Mouse (Mus musculus): ENCODE measurements around the gene Fggy. TPM values are rescaled to one million over a fixed set of nuclear protein-coding genes. Genes with fewer than 3 reads are reported as not detected.

The Fggy gene
- polyA plus RNA-seq, 1 experiment from 2014 or later = 9.1 TPM

DNA sequence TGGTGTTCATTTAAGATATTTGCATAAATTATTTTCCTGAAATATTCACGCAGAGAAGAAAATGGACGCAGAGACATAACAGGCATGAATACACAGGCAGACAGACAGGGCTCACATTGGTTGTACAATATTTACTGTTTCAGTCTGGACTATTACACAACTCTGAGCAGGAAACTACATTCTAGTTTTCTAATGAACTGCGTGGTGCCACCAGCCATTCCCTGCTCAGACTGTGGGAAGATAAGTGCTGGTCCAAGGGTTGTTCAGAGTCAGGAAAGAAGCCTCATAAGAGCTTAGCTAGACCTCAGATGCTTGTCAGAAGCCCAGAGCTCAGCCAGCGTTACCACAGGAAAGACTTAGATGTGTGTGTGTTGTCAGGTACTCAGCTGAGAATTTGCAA lies 270.9 kb downstream of the Fggy start:
- ATAC-seq (ENCODE audit: low FRiP score) = no peak
- WGBS = 94% methylated on average over 4 of the region's 4 CpGs

DNA sequence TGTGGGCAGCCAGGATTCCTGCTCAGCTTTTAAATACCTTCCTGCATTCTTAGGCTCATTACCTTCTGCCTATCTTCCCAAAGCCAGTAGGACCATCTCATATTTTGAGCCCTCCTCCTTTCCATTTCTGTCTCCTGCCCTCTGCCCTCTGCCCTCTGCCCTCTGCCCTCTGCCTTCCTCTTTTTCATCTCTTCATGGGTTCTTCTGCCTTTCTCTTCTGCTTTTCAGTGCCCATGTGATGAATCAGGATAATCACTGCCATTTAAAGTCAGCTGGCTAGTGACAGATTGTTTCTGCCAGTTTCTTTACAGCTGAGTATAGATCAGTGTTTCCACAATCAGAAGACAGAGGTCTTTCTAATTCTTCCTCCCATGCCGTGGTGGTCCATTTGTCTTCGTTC lies 273.0 kb downstream of the Fggy start:
- no peaks in the 10 kb centered on the region for H3K36me3 ChIP-seq
- no peak overlapping the region for H3K4me2 ChIP-seq
- no peak overlapping the region for H3K9ac ChIP-seq
- H3K4me3 ChIP-seq = no peak overlapping the region
- no peaks in the 10 kb centered on the region for H3K9me3 ChIP-seq
- no peak for ATAC-seq (ENCODE audit: low FRiP score)
- H3K4me1 ChIP-seq (replicated peaks) = no peaks in the 10 kb centered on the region
- WGBS = 21% methylated on average over 2 of the region's 2 CpGs
- no peaks in the 10 kb centered on the region for H3K27me3 ChIP-seq
- H3K27ac ChIP-seq = no peak overlapping the region

More for the DNA sequence above, 270.9 kb downstream of the Fggy start:
- H3K4me2 ChIP-seq = no peak overlapping the region
- H3K27ac ChIP-seq = no peak overlapping the region
- H3K4me3 ChIP-seq = no peak overlapping the region
- no peaks in the 10 kb centered on the region for H3K27me3 ChIP-seq
- no peaks in the 10 kb centered on the region for H3K4me1 ChIP-seq (replicated peaks)
- H3K9ac ChIP-seq = no peak overlapping the region
- no peaks in the 10 kb centered on the region for H3K36me3 ChIP-seq
- no peaks in the 10 kb centered on the region for H3K9me3 ChIP-seq

- WGBS = 57% methylated on average over 1 of the region's 1 CpGs
- ATAC-seq (ENCODE audit: low FRiP score) = no peak
- H3K27me3 ChIP-seq = no peaks in the 10 kb centered on the region
Measured at GRCm38 (mm10) chr4:95839860-95840259, 282.6 kb downstream of the Fggy start.

DNA sequence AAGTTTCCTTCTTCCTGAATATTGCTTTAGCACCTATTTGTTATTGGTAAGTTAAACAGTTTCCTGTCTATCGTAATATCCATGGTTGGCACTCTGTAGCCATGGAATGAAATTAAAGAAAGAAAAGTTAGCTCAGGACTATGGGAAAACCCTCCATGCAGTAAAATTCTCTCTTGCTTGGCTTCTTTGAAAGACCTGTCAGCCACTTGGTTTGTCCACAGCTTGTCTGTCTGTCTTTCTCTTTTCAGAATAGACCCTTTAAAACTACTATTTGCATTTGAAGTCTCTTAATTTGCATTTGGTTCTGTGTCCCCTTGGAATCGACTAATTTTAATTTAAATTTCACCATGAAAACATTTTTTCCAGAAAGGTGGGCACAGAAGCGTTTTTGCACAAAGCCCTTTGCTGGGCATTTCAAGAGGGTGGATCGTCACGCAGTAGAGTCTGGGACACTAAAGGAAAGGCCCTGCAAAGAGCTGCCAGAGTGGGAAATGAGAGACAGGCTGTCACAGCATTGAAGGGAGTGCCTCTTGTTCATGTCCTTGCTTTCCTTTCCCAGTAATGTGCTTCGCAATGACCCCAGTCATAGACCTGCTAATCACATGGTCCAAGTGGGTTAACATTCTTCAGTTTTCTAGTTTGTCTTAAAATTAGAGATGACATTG lies 283.2 kb downstream of the Fggy start:
- no peaks in the 10 kb centered on the region for H3K9me3 ChIP-seq
- ATAC-seq (ENCODE audit: low FRiP score) = no peak
- H3K9ac ChIP-seq = no peak overlapping the region
- no peak overlapping the region for H3K27ac ChIP-seq
- no peaks in the 10 kb centered on the region for H3K27me3 ChIP-seq
- H3K4me2 ChIP-seq = no peak overlapping the region
- H3K4me3 ChIP-seq = no peak overlapping the region
- 53% methylated on average over 6 of the region's 6 CpGs for WGBS
- H3K4me1 ChIP-seq (replicated peaks) = peaks cover 6% of the 10 kb centered on the region; the same call in 1 of the 2 replicates
- no peaks in the 10 kb centered on the region for H3K36me3 ChIP-seq

More at GRCm38 (mm10) chr4:95839860-95840259, 282.6 kb downstream of the Fggy start:
- Histone ChIP-seq H3K4me2 (no peak overlapping the region), H3K4me3 (no peak overlapping the region), H3K9me3 (no peaks in the 10 kb centered on the region), H3K27ac (no peak overlapping the region), H3K9ac (no peak overlapping the region), H3K36me3 (no peaks in the 10 kb centered on the region), H3K4me1 (replicated peaks) (peaks cover 6% of the 10 kb centered on the region; the same call in 1 of the 2 replicates)

DNA sequence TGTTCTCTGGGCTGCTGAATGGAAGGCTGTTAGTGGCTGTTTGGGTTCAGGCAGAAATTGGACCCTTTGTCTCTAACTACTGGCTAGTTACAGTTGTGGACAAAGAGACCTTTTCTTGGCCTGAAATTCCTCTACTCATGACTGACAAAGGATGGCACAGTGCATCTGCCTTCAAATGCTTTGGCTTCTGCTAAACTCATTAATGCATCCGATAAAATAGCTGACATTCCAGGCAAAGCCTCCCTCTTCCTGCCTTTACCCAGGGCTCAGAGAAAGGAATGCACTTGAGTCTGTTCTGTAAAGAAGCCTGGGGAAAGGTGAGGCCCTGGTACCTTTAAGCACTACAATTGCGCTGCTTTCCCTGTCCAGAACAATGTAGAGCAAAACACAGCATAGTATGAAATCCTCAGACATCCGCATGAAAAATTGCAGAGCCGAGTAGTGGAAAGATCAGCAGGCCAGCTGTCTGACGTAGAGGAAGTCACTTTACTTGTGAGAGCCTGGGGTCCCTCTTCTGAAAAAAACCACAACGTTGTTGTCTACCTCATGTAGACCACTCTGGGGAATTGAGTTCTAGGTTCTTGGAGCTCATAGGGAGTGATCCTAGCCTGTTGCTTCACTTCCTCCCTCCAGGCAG lies 288.8 kb downstream of the Fggy start:
- Histone ChIP-seq H3K4me1 (replicated peaks) (0 out of 2 replicates have a peak, but pooled peaks cover 7% of the 10 kb centered on the region), H3K27ac (no peak overlapping the region), H3K27me3 (no peaks in the 10 kb centered on the region), H3K9ac (no peak overlapping the region), H3K4me3 (no peak overlapping the region), H3K9me3 (no peaks in the 10 kb centered on the region), H3K4me2 (no peak overlapping the region), H3K36me3 (no peaks in the 10 kb centered on the region)
- ATAC-seq (ENCODE audit: low FRiP score) = no peak
- WGBS = 53% methylated on average over 6 of the region's 6 CpGs

DNA sequence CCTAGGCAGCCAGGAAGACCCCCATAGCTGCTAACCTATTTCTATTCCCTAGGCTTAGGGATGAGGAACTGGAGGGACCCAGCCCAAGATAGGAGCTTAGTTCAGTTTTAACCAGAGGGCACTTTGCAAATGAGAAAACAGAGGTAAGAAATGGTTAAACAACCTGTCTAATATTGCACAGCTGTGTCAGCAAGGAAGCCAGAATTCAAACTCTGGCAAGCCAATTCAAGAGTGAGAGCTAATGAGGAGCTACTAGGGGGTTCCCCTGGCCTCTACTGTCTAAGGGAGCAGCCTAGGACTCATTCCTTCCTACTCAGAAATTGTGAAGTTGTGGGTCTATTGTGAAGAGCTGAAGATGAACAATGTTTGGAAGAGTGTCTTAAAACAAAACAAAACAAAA lies 289.9 kb downstream of the Fggy start:
- H3K9me3 ChIP-seq = no peaks in the 10 kb centered on the region
- H3K27ac ChIP-seq = no peak overlapping the region
- H3K9ac ChIP-seq = no peak overlapping the region
- no peak overlapping the region for H3K4me3 ChIP-seq
- H3K4me1 ChIP-seq (replicated peaks) = 0 out of 2 replicates have a peak, but pooled peaks cover 7% of the 10 kb centered on the region
- no peaks in the 10 kb centered on the region for H3K36me3 ChIP-seq
- no peaks in the 10 kb centered on the region for H3K27me3 ChIP-seq
- H3K4me2 ChIP-seq = no peak overlapping the region
- no peak for ATAC-seq (ENCODE audit: low FRiP score)

DNA sequence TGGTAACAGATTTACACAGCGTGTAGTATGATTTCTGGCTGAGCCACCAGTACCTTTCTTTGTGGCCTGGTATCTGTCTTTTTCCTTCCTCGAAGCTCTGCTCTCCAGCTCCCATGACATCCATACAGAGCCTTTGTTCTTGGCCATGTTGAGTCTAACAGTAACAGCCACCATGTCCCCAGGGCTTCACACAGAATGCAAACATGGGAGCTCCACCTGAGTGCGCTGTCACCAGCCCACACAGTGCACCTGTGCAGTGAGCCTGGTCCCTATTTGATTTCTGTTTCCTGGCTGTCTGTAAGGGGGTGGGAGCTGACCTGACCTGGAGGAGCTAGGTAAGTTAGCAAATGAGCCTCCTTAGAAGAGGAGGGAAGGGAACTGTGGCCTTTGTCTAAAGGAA lies 290.4 kb downstream of the Fggy start:
- Histone ChIP-seq H3K27ac (no peak overlapping the region), H3K4me1 (replicated peaks) (0 out of 2 replicates have a peak, but pooled peaks cover 7% of the 10 kb centered on the region), H3K4me3 (no peak overlapping the region), H3K9me3 (no peaks in the 10 kb centered on the region), H3K36me3 (no peaks in the 10 kb centered on the region), H3K9ac (no peak overlapping the region), H3K27me3 (no peaks in the 10 kb centered on the region), H3K4me2 (no peak overlapping the region)
- ATAC-seq (ENCODE audit: low FRiP score) = no peak
- WGBS = 85% methylated on average over 3 of the region's 3 CpGs

- WGBS = 88% methylated on average over 5 of the region's 5 CpGs
- Histone ChIP-seq H3K27me3 (no peaks in the 10 kb centered on the region), H3K9ac (no peak overlapping the region), H3K27ac (no peak overlapping the region), H3K36me3 (no peaks in the 10 kb centered on the region), H3K4me3 (no peak overlapping the region), H3K4me2 (no peak overlapping the region), H3K4me1 (replicated peaks) (0 out of 2 replicates have a peak, but pooled peaks cover 7% of the 10 kb centered on the region), H3K9me3 (no peaks in the 10 kb centered on the region)
- no peak for ATAC-seq (ENCODE audit: low FRiP score)
Measured at GRCm38 (mm10) chr4:95849497-95849896, 292.2 kb downstream of the Fggy start.

DNA sequence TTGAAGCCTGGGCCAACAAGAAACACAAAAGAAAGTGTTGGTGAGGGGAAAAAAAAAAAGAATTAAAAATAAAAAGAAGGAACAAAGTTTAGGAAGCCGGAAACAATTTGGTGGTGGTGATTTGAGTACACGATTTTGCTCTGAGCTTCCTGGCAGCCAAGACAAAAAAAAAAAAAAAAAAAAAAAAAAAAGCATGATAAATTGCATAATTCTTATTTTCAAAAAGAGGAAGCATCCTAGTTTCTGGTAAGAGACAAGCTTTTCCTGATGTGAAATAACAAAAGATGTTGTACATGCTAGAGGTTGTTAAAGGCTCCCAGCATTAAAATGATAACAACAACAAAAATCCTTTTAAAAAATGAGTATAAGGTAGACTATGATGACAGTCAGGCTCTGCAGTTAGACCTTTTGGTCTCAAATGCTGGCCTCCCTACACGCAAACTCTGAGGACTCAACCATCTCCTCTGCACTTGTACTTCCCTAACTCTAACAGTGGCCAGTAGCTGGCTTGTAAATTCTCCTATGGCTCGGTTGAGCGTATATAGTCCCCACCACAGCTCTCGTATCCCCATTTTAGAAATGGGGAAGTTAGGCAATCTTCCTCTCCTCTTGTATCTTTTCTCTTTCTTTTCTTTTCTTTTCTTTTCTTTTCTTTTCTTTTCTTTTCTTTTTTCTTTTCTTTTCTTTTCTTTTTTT lies 292.9 kb downstream of the Fggy start:
- Histone ChIP-seq H3K4me1 (replicated peaks) (0 out of 2 replicates have a peak, but pooled peaks cover 7% of the 10 kb centered on the region), H3K27me3 (no peaks in the 10 kb centered on the region), H3K27ac (no peak overlapping the region), H3K36me3 (no peaks in the 10 kb centered on the region), H3K4me2 (no peak overlapping the region), H3K9me3 (no peaks in the 10 kb centered on the region), H3K9ac (no peak overlapping the region), H3K4me3 (no peak overlapping the region)
- 88% methylated on average over 6 of the region's 6 CpGs for WGBS
- ATAC-seq (ENCODE audit: low FRiP score) = no peak

DNA sequence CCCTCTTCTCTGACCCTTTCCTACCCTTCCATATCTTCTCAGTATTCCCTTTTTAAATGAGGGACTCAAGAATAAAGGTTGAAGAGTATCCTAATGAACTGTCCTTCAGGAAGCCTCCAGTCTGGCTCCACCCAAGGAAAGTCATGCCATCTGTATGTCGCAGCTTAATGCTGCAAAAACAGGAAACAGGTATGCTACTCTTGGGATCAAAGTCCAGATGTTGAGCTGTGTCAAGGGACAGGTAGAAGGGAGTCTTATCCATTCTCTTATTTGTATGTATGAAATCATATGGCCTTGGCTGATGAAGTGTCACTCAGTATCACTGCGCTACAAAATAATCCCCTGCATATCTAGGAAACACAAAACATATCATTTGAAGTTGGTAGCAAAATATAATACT lies 294.9 kb downstream of the Fggy start:
- no peaks in the 10 kb centered on the region for H3K9me3 ChIP-seq
- WGBS = 94% methylated on average over 2 of the region's 2 CpGs
- H3K27ac ChIP-seq = no peak overlapping the region
- no peaks in the 10 kb centered on the region for H3K36me3 ChIP-seq
- ATAC-seq (ENCODE audit: low FRiP score) = no peak
- H3K27me3 ChIP-seq = no peaks in the 10 kb centered on the region
- no peak overlapping the region for H3K9ac ChIP-seq
- no peak overlapping the region for H3K4me3 ChIP-seq
- no peak overlapping the region for H3K4me2 ChIP-seq
- H3K4me1 ChIP-seq (replicated peaks) = no peaks in the 10 kb centered on the region

GRCm38 (mm10) chr4:95856008-95856407 lies 298.7 kb downstream of the Fggy start:
- Histone ChIP-seq H3K9me3 (no peaks in the 10 kb centered on the region), H3K27me3 (no peaks in the 10 kb centered on the region), H3K4me2 (no peak overlapping the region), H3K4me3 (no peak overlapping the region), H3K9ac (no peak overlapping the region), H3K4me1 (replicated peaks) (no peaks in the 10 kb centered on the region), H3K27ac (no peak overlapping the region), H3K36me3 (no peaks in the 10 kb centered on the region)
- ATAC-seq (ENCODE audit: low FRiP score) = no peak
- 83% methylated on average over 2 of the region's 2 CpGs for WGBS

- no peak for ATAC-seq (ENCODE audit: low FRiP score)
- H3K4me2 ChIP-seq = no peak overlapping the region
- peaks cover 8% of the 10 kb centered on the region; the same call in 1 of the 2 replicates for H3K4me1 ChIP-seq (replicated peaks)
- no peak overlapping the region for H3K27ac ChIP-seq
- no peak overlapping the region for H3K4me3 ChIP-seq
- H3K36me3 ChIP-seq = no peaks in the 10 kb centered on the region
- no peaks in the 10 kb centered on the region for H3K9me3 ChIP-seq
- H3K9ac ChIP-seq = no peak overlapping the region
- H3K27me3 ChIP-seq = no peaks in the 10 kb centered on the region
- WGBS = 58% methylated on average over 3 of the region's 3 CpGs
Measured at GRCm38 (mm10) chr4:95860601-95861000, 303.3 kb downstream of the Fggy start.
